Mouse (Mus musculus): Measurements from ENCODE around the gene Arhgef38. TPM values are rescaled to one million over a fixed set of nuclear protein-coding genes. Genes with fewer than 3 reads are reported as not detected.

Arhgef38 gene
- 0.08 TPM in 1 of 2 replicates, not detected in the other for polyA plus RNA-seq (2016; fragmentation: Nextera tagmentation; extraction: Ambion mirVana)

GRCm38 (mm10) chr3:133234821-133235295 lies at the start of gene Arhgef38:
Gene Arhgef38, minus strand, starts transcription at chr3:133234949.
- Histone ChIP-seq H3K27ac (replicated peaks) (no peak within 1 kb of the TSS), H3K9me3 (no peaks in the 10 kb centered on the region), H3K4me1 (no peaks in the 10 kb centered on the region), H3K36me3 (no peaks in the 10 kb centered on the region), H3K4me3 (no peak within 1 kb of the TSS), H3K27me3 (no peaks in the 10 kb centered on the region), H3K4me2 (replicated peaks) (no peak within 1 kb of the TSS), H3K9ac (replicated peaks) (no peak within 1 kb of the TSS)
- 56% methylated on average over 11 of the region's 12 CpGs for WGBS
- ATAC-seq (ENCODE audit: low FRiP score, low read depth) = peak; percentile 9; the same call in 1 of the 2 replicates

DNA sequence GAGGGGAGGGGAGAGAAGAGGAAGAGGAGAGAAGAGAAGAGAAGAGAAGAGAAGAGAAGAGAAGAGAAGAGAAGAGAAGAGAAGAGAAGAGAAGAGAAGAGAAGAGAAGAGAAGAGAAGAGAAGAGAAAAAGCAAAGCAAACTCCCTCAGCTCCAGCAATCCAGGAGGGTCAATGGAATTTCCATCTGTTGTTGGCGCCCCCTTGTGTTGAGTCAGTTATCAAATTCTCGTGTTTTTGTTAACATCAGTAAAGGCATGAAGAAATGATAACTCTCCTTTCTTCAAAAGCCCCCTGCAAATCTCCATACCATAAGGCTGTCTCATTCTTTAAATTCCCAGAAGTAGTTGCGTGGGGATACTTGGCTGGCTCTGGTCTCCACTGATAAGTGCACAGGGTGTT lies 37.1 kb upstream of the Arhgef38 start:
- Histone ChIP-seq H3K27ac (replicated peaks) (no peak overlapping the region), H3K36me3 (no peaks in the 10 kb centered on the region), H3K27me3 (no peaks in the 10 kb centered on the region), H3K4me2 (replicated peaks) (no peak overlapping the region), H3K9me3 (no peaks in the 10 kb centered on the region), H3K4me3 (no peak overlapping the region), H3K9ac (replicated peaks) (no peak overlapping the region), H3K4me1 (no peaks in the 10 kb centered on the region)
- no peak for ATAC-seq (ENCODE audit: low FRiP score, low read depth)
- 19% methylated on average over 3 of the region's 3 CpGs for WGBS

DNA sequence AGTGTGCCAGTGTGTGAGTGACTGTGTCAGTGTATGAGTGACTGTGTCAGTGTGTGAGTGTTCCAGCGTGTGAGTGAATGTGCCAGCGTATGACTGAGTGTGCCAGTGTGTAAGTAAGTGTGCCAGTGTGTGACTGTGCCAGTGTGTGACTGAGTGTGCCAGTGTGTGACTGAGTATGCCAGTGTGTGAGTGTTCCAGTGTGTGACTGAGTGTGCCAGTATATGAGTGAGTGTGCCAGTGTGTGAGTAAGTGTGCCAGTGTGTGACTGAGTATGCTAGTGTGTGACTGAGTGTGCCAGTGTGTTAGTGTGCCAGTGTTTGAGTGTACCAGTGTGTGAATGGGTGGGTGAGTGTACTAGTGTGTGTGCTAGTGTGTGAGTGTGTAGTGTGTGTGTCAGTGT lies 24.1 kb upstream of the Arhgef38 start:
- H3K36me3 ChIP-seq = no peaks in the 10 kb centered on the region
- no peak overlapping the region for H3K9ac ChIP-seq (replicated peaks)
- no peak overlapping the region for H3K4me2 ChIP-seq (replicated peaks)
- no peak overlapping the region for H3K4me3 ChIP-seq
- H3K27me3 ChIP-seq = no peaks in the 10 kb centered on the region
- H3K9me3 ChIP-seq = no peaks in the 10 kb centered on the region
- no peak for ATAC-seq (ENCODE audit: low FRiP score, low read depth)
- no peaks in the 10 kb centered on the region for H3K4me1 ChIP-seq
- no peak overlapping the region for H3K27ac ChIP-seq (replicated peaks)
- WGBS = 97% methylated on average over 2 of the region's 2 CpGs

DNA sequence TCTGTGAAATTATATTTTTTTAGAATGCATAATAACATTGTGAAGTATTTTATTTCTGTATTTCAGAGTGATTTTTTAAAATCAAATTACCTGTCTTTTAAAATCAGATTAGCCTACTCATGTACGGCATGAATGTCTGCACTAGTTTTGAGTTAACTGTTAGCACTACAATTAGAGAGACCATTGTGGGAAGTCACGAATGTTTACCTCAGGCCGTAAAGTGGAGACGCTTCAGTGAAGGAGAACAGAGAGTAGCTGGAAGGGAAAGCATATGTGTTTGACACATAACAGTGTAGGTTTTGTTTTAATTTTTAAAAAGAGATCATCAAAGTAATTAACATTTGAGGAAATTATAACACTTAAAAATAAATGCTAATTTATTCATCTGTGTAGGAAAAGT lies 21.1 kb upstream of the Arhgef38 start:
- 88% methylated on average over 4 of the region's 4 CpGs for WGBS
- no peaks in the 10 kb centered on the region for H3K36me3 ChIP-seq
- no peaks in the 10 kb centered on the region for H3K4me1 ChIP-seq
- H3K27ac ChIP-seq (replicated peaks) = no peak overlapping the region
- H3K4me3 ChIP-seq = no peak overlapping the region
- H3K9ac ChIP-seq (replicated peaks) = no peak overlapping the region
- H3K9me3 ChIP-seq = no peaks in the 10 kb centered on the region
- no peak for ATAC-seq (ENCODE audit: low FRiP score, low read depth)
- no peaks in the 10 kb centered on the region for H3K27me3 ChIP-seq
- H3K4me2 ChIP-seq (replicated peaks) = no peak overlapping the region

GRCm38 (mm10) chr3:133244027-133244426 lies 9.3 kb upstream of the Arhgef38 start:
- Histone ChIP-seq H3K9me3 (no peaks in the 10 kb centered on the region), H3K4me3 (no peak overlapping the region), H3K36me3 (no peaks in the 10 kb centered on the region), H3K4me2 (replicated peaks) (no peak overlapping the region), H3K27me3 (no peaks in the 10 kb centered on the region), H3K4me1 (peaks cover 5% of the 10 kb centered on the region; the same call in 1 of the 2 replicates), H3K27ac (replicated peaks) (0 out of 2 replicates have a peak overlapping the region, but pooled peaks have one; percentile 10), H3K9ac (replicated peaks) (no peak overlapping the region)
- WGBS = 55% methylated on average over 9 of the region's 9 CpGs
- ATAC-seq (ENCODE audit: low FRiP score, low read depth) = peak; percentile 45; the same call in 1 of the 2 replicates

- Histone ChIP-seq H3K9me3 (no peaks in the 10 kb centered on the region), H3K4me1 (peaks cover 5% of the 10 kb centered on the region; the same call in 1 of the 2 replicates), H3K9ac (replicated peaks) (no peak overlapping the region), H3K4me3 (no peak overlapping the region), H3K36me3 (no peaks in the 10 kb centered on the region), H3K4me2 (replicated peaks) (no peak overlapping the region), H3K27ac (replicated peaks) (no peak overlapping the region), H3K27me3 (no peaks in the 10 kb centered on the region)
- ATAC-seq (ENCODE audit: low FRiP score, low read depth) = no peak
- WGBS = 73% methylated on average over 1 of the region's 1 CpGs
Observed at GRCm38 (mm10) chr3:133241916-133242315, 7.2 kb upstream of the Arhgef38 start.

GRCm38 (mm10) chr3:133233993-133234392 lies 756 bp downstream of the Arhgef38 start:
- H3K36me3 ChIP-seq = no peaks in the 10 kb centered on the region
- ATAC-seq (ENCODE audit: low FRiP score, low read depth) = no peak
- no peak overlapping the region for H3K27ac ChIP-seq (replicated peaks)
- WGBS = 63% methylated on average over 9 of the region's 9 CpGs
- no peak overlapping the region for H3K4me2 ChIP-seq (replicated peaks)
- no peaks in the 10 kb centered on the region for H3K27me3 ChIP-seq
- H3K4me3 ChIP-seq = no peak overlapping the region
- no peak overlapping the region for H3K9ac ChIP-seq (replicated peaks)
- no peaks in the 10 kb centered on the region for H3K9me3 ChIP-seq
- H3K4me1 ChIP-seq = no peaks in the 10 kb centered on the region

DNA sequence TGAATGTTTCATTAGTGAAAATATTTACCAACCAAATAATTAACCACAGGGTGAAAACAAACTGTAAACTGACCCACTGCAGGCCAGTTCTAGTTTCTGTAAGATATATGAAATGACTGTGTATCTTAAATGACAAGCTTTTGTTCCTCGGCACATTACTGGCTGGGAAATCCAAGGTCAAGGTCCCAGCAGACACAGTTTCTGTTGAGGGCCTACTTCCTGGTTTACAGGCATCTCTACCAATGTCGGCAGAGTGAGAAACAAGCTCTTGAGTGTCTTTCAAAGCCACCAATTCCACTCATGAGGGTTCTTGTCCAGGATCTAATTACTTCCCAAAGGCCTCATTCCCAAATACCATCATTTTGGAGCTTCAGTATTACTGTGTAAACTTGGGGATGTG lies 4.3 kb downstream of the Arhgef38 start:
- H3K9me3 ChIP-seq = no peaks in the 10 kb centered on the region
- H3K27ac ChIP-seq (replicated peaks) = no peak overlapping the region
- 86% methylated on average over 2 of the region's 2 CpGs for WGBS
- no peak for ATAC-seq (ENCODE audit: low FRiP score, low read depth)
- H3K4me2 ChIP-seq (replicated peaks) = no peak overlapping the region
- no peaks in the 10 kb centered on the region for H3K27me3 ChIP-seq
- no peak overlapping the region for H3K4me3 ChIP-seq
- H3K4me1 ChIP-seq = no peaks in the 10 kb centered on the region
- H3K9ac ChIP-seq (replicated peaks) = no peak overlapping the region
- H3K36me3 ChIP-seq = no peaks in the 10 kb centered on the region

DNA sequence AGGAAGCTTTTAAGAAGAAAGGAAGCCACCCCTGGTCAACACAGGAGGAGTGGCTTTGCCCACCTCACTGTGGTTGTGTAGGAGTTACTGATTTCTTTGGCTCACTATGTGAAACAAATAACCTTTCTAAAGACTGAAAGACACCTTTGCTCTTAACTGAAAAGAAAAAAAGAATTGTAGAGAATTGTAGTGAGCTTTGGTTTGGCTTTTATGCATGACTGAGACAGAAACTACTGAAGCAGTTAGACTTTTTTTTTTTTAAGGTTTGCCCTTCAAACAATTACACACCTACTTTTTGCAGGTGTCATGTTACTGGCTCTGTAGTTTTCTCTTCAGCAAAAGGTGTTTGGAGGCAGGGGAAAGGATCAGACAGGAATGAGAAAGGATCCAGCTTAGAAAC lies 5.2 kb downstream of the Arhgef38 start:
- ATAC-seq (ENCODE audit: low FRiP score, low read depth) = no peak
- Histone ChIP-seq H3K27ac (replicated peaks) (no peak overlapping the region), H3K4me2 (replicated peaks) (no peak overlapping the region), H3K4me3 (no peak overlapping the region), H3K27me3 (no peaks in the 10 kb centered on the region), H3K36me3 (no peaks in the 10 kb centered on the region), H3K9me3 (no peaks in the 10 kb centered on the region), H3K9ac (replicated peaks) (no peak overlapping the region), H3K4me1 (no peaks in the 10 kb centered on the region)

DNA sequence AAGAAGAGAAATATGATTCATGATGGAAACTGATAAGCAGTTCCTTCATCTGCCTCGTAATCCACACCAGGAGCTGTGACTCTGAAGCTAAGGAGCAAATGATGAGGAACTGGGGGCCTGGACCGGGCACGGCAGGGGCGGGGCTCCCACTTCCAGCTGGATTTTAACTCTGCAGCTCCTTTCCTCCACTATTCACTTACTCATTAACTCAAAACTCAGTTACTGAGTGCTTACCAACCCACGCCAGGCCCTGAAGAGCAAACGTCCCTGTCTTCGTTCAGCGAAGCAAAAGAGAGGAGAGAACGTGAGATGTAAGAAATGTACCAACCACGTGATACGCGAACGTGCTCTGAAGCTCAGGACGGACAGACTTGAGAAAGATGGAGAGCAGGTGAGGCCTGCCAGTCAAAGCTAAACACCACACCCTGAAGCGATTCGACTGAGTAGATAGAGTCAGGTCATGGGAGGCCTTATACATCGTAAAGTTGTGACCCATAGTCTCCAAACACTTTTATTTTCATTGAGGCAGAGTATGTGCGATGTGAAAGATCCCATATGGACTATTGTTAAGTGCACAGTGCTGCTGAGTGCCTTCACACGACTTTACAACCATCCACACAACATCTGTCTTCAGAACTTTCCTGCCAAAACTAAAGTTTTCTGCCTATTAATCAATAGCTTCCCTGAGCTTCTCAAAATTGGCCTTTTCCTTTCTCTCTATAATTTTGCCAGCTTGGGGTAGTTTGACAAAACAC lies 7.3 kb downstream of the Arhgef38 start:
- ATAC-seq (ENCODE audit: low FRiP score, low read depth) = no peak
- no peaks in the 10 kb centered on the region for H3K9me3 ChIP-seq
- no peaks in the 10 kb centered on the region for H3K4me1 ChIP-seq
- H3K27ac ChIP-seq (replicated peaks) = no peak overlapping the region
- no peak overlapping the region for H3K9ac ChIP-seq (replicated peaks)
- WGBS = 90% methylated on average over 19 of the region's 19 CpGs
- no peak overlapping the region for H3K4me3 ChIP-seq
- no peaks in the 10 kb centered on the region for H3K36me3 ChIP-seq
- H3K27me3 ChIP-seq = no peaks in the 10 kb centered on the region
- H3K4me2 ChIP-seq (replicated peaks) = no peak overlapping the region

- Histone ChIP-seq H3K9me3 (no peaks in the 10 kb centered on the region), H3K36me3 (no peaks in the 10 kb centered on the region), H3K27ac (replicated peaks) (no peak overlapping the region), H3K27me3 (no peaks in the 10 kb centered on the region), H3K4me3 (no peak overlapping the region), H3K4me2 (replicated peaks) (no peak overlapping the region), H3K4me1 (no peaks in the 10 kb centered on the region), H3K9ac (replicated peaks) (no peak overlapping the region)
- WGBS = 66% methylated on average over 7 of the region's 7 CpGs
- ATAC-seq (ENCODE audit: low FRiP score, low read depth) = no peak
Observed at GRCm38 (mm10) chr3:133218501-133218900, 16.2 kb downstream of the Arhgef38 start.

DNA sequence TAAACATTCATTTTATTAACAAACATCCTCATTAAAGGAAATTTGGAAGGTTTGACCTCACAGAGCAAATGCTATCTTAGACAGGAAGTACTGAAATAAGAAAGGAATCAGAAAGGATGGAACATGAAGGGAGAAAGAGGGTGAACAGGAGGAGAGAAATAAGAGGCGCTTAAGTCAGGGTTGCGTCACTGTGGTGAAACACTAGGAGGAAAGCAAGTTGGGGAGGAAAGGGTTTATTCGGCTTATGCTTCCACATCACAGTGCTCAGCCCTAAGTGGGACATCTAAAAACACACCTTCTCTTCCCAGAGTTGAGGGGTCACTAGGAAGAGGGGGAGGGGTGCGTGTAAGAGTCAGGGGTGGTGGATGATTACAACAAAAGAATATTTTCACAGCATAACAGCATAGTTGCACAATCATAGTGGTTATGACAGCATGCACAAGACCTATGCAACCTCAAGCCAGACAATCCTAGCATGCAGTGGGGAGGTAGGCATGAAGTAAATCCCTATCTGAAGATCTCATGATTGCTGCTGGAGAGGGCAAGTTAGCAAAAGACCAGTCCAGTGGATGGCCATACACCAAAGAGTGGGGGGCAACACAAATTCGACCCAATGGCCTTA lies 19.4 kb downstream of the Arhgef38 start:
- H3K27me3 ChIP-seq = no peaks in the 10 kb centered on the region
- no peak for ATAC-seq (ENCODE audit: low FRiP score, low read depth)
- WGBS = 88% methylated on average over 5 of the region's 5 CpGs
- no peak overlapping the region for H3K27ac ChIP-seq (replicated peaks)
- no peak overlapping the region for H3K4me2 ChIP-seq (replicated peaks)
- H3K36me3 ChIP-seq = no peaks in the 10 kb centered on the region
- H3K4me1 ChIP-seq = no peaks in the 10 kb centered on the region
- H3K9me3 ChIP-seq = no peaks in the 10 kb centered on the region
- no peak overlapping the region for H3K9ac ChIP-seq (replicated peaks)
- H3K4me3 ChIP-seq = no peak overlapping the region
